10 mouse cellular contexts compared by ENCODE assay signal in the genomic region with DNA sequence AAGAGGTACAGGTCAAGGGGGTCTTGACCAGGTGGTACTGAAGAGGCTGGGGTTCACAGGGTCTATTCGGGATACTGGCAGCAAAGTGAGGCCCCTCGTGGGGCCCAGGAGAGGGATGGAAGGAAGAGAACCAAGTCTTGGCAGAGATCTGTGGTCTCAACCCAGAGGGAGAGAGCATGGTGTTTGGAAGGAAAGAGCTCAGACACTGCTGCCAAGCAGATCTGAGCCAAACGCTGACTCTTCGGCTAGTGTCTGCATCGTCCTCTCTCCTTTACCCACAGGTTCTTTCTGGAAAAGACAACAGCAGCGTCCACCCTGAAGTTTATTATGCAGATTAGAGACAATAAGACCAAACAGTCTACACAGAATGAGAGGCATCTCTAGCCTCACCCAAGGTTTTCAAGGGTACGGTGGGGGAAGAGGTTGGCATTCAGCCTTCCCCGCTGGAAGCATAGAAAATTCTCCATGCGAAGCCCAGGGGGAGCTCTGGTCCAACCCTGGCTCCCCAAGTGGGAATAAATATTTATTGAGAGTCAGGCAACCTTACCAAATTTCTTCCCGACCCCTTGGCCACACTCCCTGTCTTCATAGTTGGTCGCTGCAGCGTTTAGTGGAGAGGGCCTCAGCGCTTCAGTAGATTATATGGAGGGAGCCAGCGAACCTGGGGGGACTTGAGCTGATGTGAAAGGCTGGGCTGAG. TPM values are rescaled to one million over a fixed set of nuclear protein-coding genes. Genes with fewer than 3 reads are reported as not detected.
A peak's percentile ranks its signal among the peaks of the same experiment; 100 is the strongest.
DNase-seq lines count a peak whose midpoint lies in the region; ATAC-seq and TF ChIP-seq lines count a peak whose summit lies in the region.
"Had no signal": no experiment of that assay in that cellular context is flagged by ENCODE, and none has a peak within 500 bp of the region (broad histone marks: within the 10 kb centered on the region; RNA-seq: fewer than 3 reads in every experiment).

No protein-coding gene starts in this region.

- no peaks in the 10 kb centered on the region for H3K4me1 ChIP-seq in kidney, postnatal 0 days (replicated peaks; ENCODE audit: insufficient read depth, low read length)

- H3K27ac ChIP-seq in kidney, postnatal 0 days, result no peak overlapping the region

- peak; percentile 10 for DNase-seq in adrenal gland, adult 2 months
- no peak for DNase-seq in adrenal gland, adult 8-10 months
- no peak for DNase-seq in kidney, postnatal 0 days (ENCODE audit: low spot score)
- DNase-seq in kidney, adult 9 months, result no peak
- DNase-seq in brain, embryonic 18.5 days (ENCODE audit: low read depth, low spot score), result peak; percentile 40
- DNase-seq in heart, postnatal 14 days, result peak; percentile 9 to 25
- no peak for DNase-seq in spleen, adult 18-20 months
- DNase-seq in thymus, postnatal 36 days, result no peak

- TF ChIP-seq CTCF in kidney, postnatal 0 days (IDR thresholded peaks at IDR 0.05; ENCODE audit: low read depth), result peak; percentile 44

- H3K36me3 ChIP-seq in kidney, postnatal 0 days (ENCODE audit: insufficient read depth, low read length), result no peaks in the 10 kb centered on the region

- H3K4me2 ChIP-seq in kidney, postnatal 0 days (ENCODE audit: low read length), result no peak overlapping the region

- no peaks in the 10 kb centered on the region for H3K27me3 ChIP-seq in kidney, postnatal 0 days (ENCODE audit: insufficient read depth, low read length)

- no peak for ATAC-seq in kidney, postnatal 0 days (replicated peaks; ENCODE audit: low FRiP score, low read depth)

- H3K4me3 ChIP-seq in kidney, postnatal 0 days (replicated peaks; ENCODE audit: low read depth, low read length), result no peak overlapping the region

- no peak overlapping the region for H3K9ac ChIP-seq in kidney, postnatal 0 days (ENCODE audit: low read depth, low read length)

- WGBS in kidney, postnatal 0 days, result 60% methylated on average over 14 of the region's 14 CpGs

- intact Hi-C loops in heart, postnatal 14 days (cut with DNase I), result no loop called here

- H3K9me3 ChIP-seq in kidney, postnatal 0 days (replicated peaks; ENCODE audit: low read length), result no peaks in the 10 kb centered on the region

RNA-seq across cellular contexts. Expression of a gene that starts 32.5 kb away (rescaled TPM):
- total RNA-seq in adrenal gland, adult 2 months (2021), result not detected
- not detected in 2 replicates for polyA plus RNA-seq in adrenal gland, adult 2 months (2012; rRNA removed)
- not detected for total RNA-seq in adrenal gland, adult 8-10 months (2022)
- not detected in 2 replicates for polyA plus RNA-seq in kidney, postnatal 0 days (2015; fragmentation: Nextera tagmentation; extraction: Ambion mirVana)
- total RNA-seq in heart, postnatal 14 days (2021), result not detected
- total RNA-seq: layer of hippocampus, postnatal 25 days had no signal
- polyA plus RNA-seq: urinary bladder, adult 2 months had no signal

Comparison
In these comparisons a context has a peak if more than half of its experiments do, and no peak if none do; other contexts are left out.
1. DNase-seq: peak in adrenal gland, adult 2 months (single experiment), brain, embryonic 18.5 days (single experiment) and heart, postnatal 14 days (2 of 2); none in adrenal gland, adult 8-10 months (single experiment), kidney, postnatal 0 days (single experiment), kidney, adult 9 months (single experiment), spleen, adult 18-20 months (0 of 2) and thymus, postnatal 36 days (0 of 2).